Mouse (Mus musculus) heart, postnatal 0 days (tissue): ENCODE data around the gene Rtf1.

Source experiments
- CTCF ChIP-seq: IDR thresholded peaks from 2 replicates; pipeline ENCODE4 v1.5.1; 2016; ENCODE audit warnings: antibody characterized with exemption, control low read depth, low read depth
- EP300 ChIP-seq: IDR thresholded peaks from 2 replicates; pipeline ENCODE4 v1.6.1; 2016; ENCODE audit warnings: antibody characterized with exemption, low read depth

DNA sequence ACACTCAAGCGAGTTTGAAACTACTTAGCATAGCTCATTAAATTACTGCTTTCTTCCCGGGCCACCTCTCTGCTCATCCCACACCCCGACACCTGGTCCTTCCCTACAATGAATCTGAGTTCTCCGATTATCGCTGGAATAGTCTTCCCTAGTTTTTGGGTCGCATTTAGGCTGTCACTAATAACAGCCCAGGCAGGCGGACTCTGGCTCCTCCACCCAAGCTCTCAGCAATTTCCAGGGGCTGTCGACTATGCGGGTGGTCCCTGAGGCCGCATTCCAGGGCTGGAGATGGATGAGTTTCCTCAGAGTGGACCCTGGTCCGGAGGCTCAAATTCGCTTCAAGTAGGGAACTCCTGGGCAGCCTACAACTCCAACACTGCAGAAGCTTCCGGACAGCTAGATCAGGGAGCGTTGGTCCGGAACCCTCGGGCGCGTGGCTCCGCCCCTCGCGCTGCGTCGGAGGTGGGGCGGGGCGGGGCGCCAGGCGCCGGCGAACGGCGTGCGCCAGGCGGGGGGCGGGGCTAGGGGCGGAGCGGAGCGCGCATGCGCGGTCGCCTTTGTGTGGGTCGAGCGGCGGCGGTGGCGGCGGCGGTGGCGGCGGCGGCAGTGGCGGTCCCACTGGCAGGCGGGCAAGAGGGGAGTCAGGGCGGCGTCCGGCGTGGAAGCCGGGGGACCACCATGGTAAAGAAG is at the start of gene Rtf1:
- TF ChIP-seq CTCF: no peak
- no peak for TF ChIP-seq EP300
